Mouse (Mus musculus) heart, postnatal 0 days (tissue): ENCODE results near the gene Oser1.

Experiments
- CTCF ChIP-seq: IDR thresholded peaks from 2 replicates; pipeline ENCODE4 v1.5.1; 2016; ENCODE audit warnings: antibody characterized with exemption, control low read depth, low read depth
- EP300 ChIP-seq: IDR thresholded peaks from 2 replicates; pipeline ENCODE4 v1.6.1; 2016; ENCODE audit warnings: antibody characterized with exemption, low read depth

DNA sequence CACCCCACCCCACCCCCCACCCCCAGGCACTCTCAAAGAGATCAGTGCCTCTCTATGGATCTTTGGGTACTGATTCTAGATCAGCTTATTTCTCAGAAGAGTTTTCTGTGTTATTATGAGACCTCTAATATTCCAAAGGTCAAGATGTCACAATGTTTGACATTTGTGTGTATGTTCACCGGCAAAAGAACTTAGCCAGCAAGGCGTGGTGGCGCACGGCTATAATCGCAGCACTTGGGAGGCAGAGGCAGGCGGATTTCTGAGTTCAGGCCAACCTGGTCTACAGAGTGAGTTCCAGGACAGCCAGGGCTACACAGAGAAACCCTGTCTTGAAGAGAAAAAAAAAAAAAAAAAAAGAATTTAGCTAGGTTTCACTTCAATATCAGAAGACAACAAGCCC, 7.5 kb downstream of the Oser1 start:
- TF ChIP-seq EP300 = no peak
- no peak for TF ChIP-seq CTCF
